Mouse (Mus musculus) G1E (cell line): ENCODE data around the gene Gm47969.

Source experiments
- CTCF ChIP-seq: IDR thresholded peaks from 2 replicates; pipeline ENCODE4 v1.5.1; 2012; ENCODE audit warnings: low read depth, low read length, inconsistent platforms, mixed read lengths
- GATA1 ChIP-seq: IDR thresholded peaks from 2 replicates; pipeline ENCODE4 v1.6.1; 2012; ENCODE audit warnings: borderline replicate concordance, low read length, inconsistent platforms, mixed read lengths
- POLR2AphosphoS5 ChIP-seq: IDR thresholded peaks from 2 replicates; pipeline ENCODE4 v1.6.1; 2012; ENCODE audit warnings: low read depth, low read length, inconsistent platforms; ENCODE audit not compliant: insufficient replicate concordance
- TAL1 ChIP-seq: conservative IDR thresholded peaks from 2 replicates; pipeline ENCODE4 v1.6.1; 2012; ENCODE audit warnings: low read depth, low read length, inconsistent platforms, mixed read lengths

DNA sequence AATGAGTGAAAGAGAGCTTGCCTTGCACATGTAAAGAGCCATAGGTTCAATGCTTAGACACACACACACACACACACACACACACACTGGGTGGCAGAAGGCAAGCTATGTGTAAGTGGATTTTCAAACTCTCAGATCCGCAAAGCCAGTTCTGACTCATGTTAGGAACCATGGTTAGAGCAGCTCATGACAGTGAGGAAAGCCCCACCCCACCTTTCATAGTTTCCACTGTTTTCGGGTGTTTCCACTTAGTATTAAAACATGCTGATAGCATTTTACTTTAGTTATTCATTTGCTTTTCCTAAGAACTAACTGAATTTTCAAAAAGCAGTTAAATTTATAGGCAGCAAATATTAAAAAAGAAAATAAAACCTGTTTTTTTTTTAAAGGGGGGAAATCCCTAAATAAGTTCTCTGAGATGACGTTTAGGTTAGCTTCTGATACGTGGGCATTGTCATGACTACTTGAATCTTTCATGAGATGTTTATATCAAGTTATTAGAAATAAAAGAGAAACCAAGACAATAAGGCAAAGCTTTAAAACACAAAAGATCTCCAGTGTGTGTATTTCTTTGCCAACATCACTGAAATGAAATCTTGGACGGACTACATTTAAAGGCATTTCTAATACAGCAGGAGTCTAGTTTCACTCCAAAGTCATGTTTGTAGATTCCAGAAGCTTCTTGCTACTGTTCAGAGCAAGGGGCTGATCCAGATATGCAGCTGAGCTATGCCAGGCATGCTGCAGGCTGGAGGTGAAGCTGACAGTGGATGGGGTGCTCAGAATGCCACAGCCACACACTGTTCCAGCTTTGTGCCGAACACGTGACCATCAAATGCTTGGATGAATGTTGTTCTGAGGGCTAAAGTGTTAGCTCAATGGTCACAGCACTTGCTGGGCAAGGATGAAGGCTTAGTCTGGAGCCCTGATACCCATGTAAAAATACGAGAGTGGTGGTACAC lies 38.2 kb upstream of the Gm47969 start:
- TF ChIP-seq POLR2AphosphoS5: no peak
- no peak for TF ChIP-seq CTCF
- no peak for TF ChIP-seq TAL1
- no peak for TF ChIP-seq GATA1
